Mouse (Mus musculus) small intestine, adult 2 months (tissue): Measurements from ENCODE around the gene Dtx3. TPM values are rescaled to one million over a fixed set of nuclear protein-coding genes. Genes with fewer than 3 reads are reported as not detected.

Experiments
- H3K27ac ChIP-seq: fragments of 200-500 bp; 2 replicates; pipeline ENCODE4 v1.5.1; 2012; ENCODE audit warnings: low read depth, low read length, control low read depth, inconsistent platforms; ENCODE audit not compliant: insufficient read depth
- H3K27me3 ChIP-seq: fragments of 200-500 bp; 2 replicates; pipeline ENCODE4 v1.6.1; 2012; ENCODE audit warnings: mild to moderate bottlenecking, moderate library complexity, low read length, inconsistent platforms; ENCODE audit not compliant: control insufficient read depth, insufficient read depth
- H3K36me3 ChIP-seq: fragments of 200-500 bp; 2 replicates; pipeline ENCODE4 v1.6.1; 2012; ENCODE audit warnings: mild to moderate bottlenecking, low read length, control low read depth, inconsistent platforms; ENCODE audit not compliant: control insufficient read depth, insufficient read depth
- H3K4me1 ChIP-seq: fragments of 200-500 bp; 2 replicates; pipeline ENCODE4 v1.6.1; 2012; ENCODE audit warnings: low read length, inconsistent platforms, mixed read lengths; ENCODE audit not compliant: control insufficient read depth, insufficient read depth, insufficient read length
- H3K4me3 ChIP-seq: fragments of 200-500 bp; 2 replicates; pipeline ENCODE4 v1.5.1; 2012; ENCODE audit warnings: low read depth, mild to moderate bottlenecking, control low read depth, inconsistent platforms, low read length, moderate library complexity
- CTCF ChIP-seq: fragments of 200-500 bp; IDR thresholded peaks from 2 replicates; pipeline ENCODE4 v1.5.1; 2012; ENCODE audit warnings: low read depth, mild to moderate bottlenecking, control low read depth, inconsistent platforms, low read length, moderate library complexity, mixed read lengths; ENCODE audit not compliant: insufficient replicate concordance, insufficient read length; ENCODE audit errors: extremely low read depth
- POLR2A ChIP-seq: fragments of 200-500 bp; IDR thresholded peaks from 2 replicates; pipeline ENCODE4 v1.6.1; 2012; ENCODE audit warnings: low read depth, mild to moderate bottlenecking, control low read depth, inconsistent platforms, low read length, moderate library complexity
- WGBS: fragments of 180-500 bp; shearing (Covaris S2); methylation state at CpG from one replicate; pipeline ENCODE4 v1.1.7; 2018; 5-methylcytosine and 5-hydroxymethylcytosine counted together
- polyA plus RNA-seq: library from polyadenylated mRNA; depleted of rRNA; stranded (reverse); fragments of >200 nt; gene quantifications from 2 replicates; pipeline ENCODE4 v1.2.3, GENCODE M21; 2012

Dtx3 gene
- polyA plus RNA-seq, 1 experiment = 35.3 TPM

- WGBS = 85% methylated on average over 15 of the region's 15 CpGs
- H3K4me1 ChIP-seq = peaks cover 14% of the 10 kb centered on the region
- H3K4me3 ChIP-seq = no peak overlapping the region
- TF ChIP-seq POLR2A (no peak), CTCF (no peak)
- peaks cover 5% of the 10 kb centered on the region; the same call in 1 of the 2 replicates for H3K27me3 ChIP-seq
- H3K36me3 ChIP-seq = peaks cover 48% of the 10 kb centered on the region
- H3K27ac ChIP-seq = no peak overlapping the region
Measured at GRCm38 (mm10) chr10:127171631-127172200, 23.8 kb downstream of the Dtx3 start.

- WGBS = 3% methylated on average over 29 of the region's 29 CpGs
- TF ChIP-seq CTCF = peak; percentile 94
- no peak for TF ChIP-seq POLR2A
- Histone ChIP-seq H3K27me3 (no peaks in the 10 kb centered on the region), H3K4me1 (peaks cover 14% of the 10 kb centered on the region), H3K36me3 (peaks cover 48% of the 10 kb centered on the region), H3K27ac (no peak overlapping the region), H3K4me3 (peak overlapping the region; percentile 45)
Measured at GRCm38 (mm10) chr10:127170837-127171272, 24.7 kb downstream of the Dtx3 start.

GRCm38 (mm10) chr10:127170002-127170401 lies 25.5 kb downstream of the Dtx3 start:
- TF ChIP-seq CTCF (no peak), POLR2A (no peak)
- Histone ChIP-seq H3K4me3 (no peak overlapping the region), H3K27ac (no peak overlapping the region), H3K27me3 (no peaks in the 10 kb centered on the region), H3K36me3 (peaks cover 48% of the 10 kb centered on the region), H3K4me1 (peaks cover 14% of the 10 kb centered on the region)
- WGBS = 61% methylated on average over 22 of the region's 22 CpGs

- H3K36me3 ChIP-seq = peaks cover 44% of the 10 kb centered on the region
- WGBS = 11% methylated on average over 10 of the region's 10 CpGs
- H3K27me3 ChIP-seq = no peaks in the 10 kb centered on the region
- H3K4me1 ChIP-seq = peaks cover 21% of the 10 kb centered on the region
- TF ChIP-seq POLR2A (no peak), CTCF (no peak)
- peak overlapping the region; percentile 76 for H3K4me3 ChIP-seq
- peak overlapping the region; percentile 94 for H3K27ac ChIP-seq
Measured at GRCm38 (mm10) chr10:127167614-127168192, 27.8 kb downstream of the Dtx3 start.

GRCm38 (mm10) chr10:127166771-127167613 lies 28.5 kb downstream of the Dtx3 start:
- TF ChIP-seq CTCF (no peak), POLR2A (0 out of 2 replicates have a peak, but pooled peaks have one; percentile 26)
- 15% methylated on average over 15 of the region's 15 CpGs for WGBS
- Histone ChIP-seq H3K4me3 (peak overlapping the region; percentile 76), H3K27ac (peak overlapping the region; percentile 94), H3K36me3 (peaks cover 40% of the 10 kb centered on the region), H3K27me3 (no peaks in the 10 kb centered on the region), H3K4me1 (peaks cover 21% of the 10 kb centered on the region)

- H3K4me3 ChIP-seq = peak overlapping the region; percentile 76
- H3K27ac ChIP-seq = peak overlapping the region; percentile 94
- WGBS = 7% methylated on average over 11 of the region's 11 CpGs
- no peaks in the 10 kb centered on the region for H3K27me3 ChIP-seq
- TF ChIP-seq POLR2A = no peak
- TF ChIP-seq CTCF = no peak
- H3K36me3 ChIP-seq = peaks cover 34% of the 10 kb centered on the region
- peaks cover 21% of the 10 kb centered on the region for H3K4me1 ChIP-seq
Measured at GRCm38 (mm10) chr10:127166404-127166715, 29.2 kb downstream of the Dtx3 start.
